Mouse (Mus musculus): ENCODE data around the gene Jag1.

Gene Jag1

DNA sequence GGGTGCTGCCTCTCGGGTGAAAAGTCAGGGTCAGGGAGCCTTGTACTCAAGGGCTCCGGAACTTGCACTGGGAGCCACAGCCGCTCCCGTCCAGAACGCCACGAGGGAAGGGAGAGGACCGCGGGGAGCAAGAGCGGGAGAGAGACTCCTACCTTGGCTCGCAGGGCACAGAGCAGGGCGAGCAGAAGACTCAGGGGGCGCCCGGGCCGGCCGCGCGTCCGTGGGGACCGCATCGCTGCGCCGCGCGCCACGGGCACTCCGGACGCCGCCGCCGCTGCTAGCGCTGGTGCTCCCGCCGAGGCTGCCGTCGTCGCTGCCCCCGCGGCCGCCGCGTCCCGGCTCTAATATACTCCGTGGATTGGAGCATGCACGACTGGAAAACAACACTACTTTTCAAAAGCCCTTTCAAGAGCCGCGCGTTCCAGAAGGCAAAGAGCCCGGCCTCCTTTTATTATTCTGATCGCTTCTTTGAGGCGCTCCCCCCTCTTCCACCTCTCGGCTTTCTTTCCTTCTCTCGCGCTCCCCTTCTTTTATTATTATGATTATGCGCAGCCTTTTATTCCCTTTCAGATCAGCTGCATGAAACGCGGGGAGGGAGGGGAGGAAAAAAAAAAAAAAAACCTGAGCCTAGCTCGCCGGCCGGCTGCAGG, at the start of gene Jag1:
Gene Jag1, minus strand, starts transcription at position 620 of the 650 bp plus-strand sequence.
- in situ Hi-C loops (cut with MboI; ENCODE audit: low pct_unique_long_range_greater_than_20kb in 1 of 2, low sequenced_read_pairs in 2 of 2, unreplicated experiment in 1 of 2) = no loop called here

DNA sequence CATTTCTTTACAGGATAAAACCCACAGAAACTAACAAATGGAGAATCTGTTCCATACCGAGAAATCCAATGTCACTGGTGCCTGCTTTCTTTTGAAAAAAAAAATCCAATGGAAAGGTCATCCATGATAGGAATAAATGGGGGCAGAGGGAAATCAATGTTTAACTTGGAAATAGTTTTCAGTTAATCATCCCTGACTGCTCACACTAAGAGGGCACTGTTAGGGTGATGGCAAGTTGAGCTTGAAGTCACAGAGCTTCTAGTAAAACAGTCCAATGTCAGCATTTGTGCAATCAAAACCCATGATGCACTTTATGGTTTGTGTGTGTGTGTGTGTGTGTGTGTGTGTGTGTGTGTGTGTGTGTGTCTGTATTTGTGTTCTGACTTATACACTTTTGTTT, 39.6 kb upstream of the Jag1 start:
- in situ Hi-C loops (cut with MboI; ENCODE audit: low pct_unique_long_range_greater_than_20kb in 1 of 2, low sequenced_read_pairs in 2 of 2, unreplicated experiment in 1 of 2) = no loop called here

DNA sequence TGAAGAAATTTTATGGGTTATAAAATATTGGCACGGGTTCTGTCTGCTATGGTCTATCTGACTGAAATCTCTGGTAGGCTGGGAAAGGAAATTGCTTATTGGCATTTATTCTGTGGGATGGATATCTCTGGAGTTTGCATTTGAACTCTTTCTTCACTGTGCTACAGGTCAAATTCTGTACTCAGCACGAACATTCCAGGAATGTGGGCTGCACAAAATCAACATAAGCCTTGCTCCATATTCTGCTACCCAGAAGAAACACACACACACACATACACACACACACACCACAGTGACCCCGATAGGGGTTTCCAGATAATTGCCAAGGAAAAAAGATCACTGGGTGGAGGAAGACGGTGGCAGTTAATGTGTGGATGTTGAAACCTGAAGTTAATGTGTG, 37.4 kb upstream of the Jag1 start:
- in situ Hi-C loops (cut with MboI; ENCODE audit: low pct_unique_long_range_greater_than_20kb in 1 of 2, low sequenced_read_pairs in 2 of 2, unreplicated experiment in 1 of 2) = no loop called here

- in situ Hi-C loops (cut with MboI; ENCODE audit: low pct_unique_long_range_greater_than_20kb in 1 of 2, low sequenced_read_pairs in 2 of 2, unreplicated experiment in 1 of 2) = no loop called here
These were observed 36.8 kb upstream of the Jag1 start for GRCm38 (mm10) chr2:137153172-137153667.

DNA sequence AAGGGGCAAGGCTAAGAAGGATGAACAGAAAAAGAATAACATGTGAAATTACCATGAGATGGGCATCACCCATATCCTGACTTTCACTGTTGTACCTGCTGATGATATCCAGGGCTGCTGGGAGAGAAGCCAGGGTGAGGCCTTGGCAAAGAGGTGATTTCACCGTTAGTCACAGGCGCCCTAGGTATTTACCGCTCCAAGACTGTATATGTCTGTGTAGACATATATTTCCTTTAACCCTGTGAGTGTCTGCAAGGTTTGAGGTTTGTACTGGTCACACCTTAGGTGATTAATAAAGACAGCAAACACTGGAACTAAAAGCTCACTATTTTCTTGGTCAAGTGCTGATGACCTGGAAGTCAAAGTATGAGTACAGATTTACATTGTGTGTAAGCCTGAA, 34.5 kb upstream of the Jag1 start:
- in situ Hi-C loops (cut with MboI; ENCODE audit: low pct_unique_long_range_greater_than_20kb in 1 of 2, low sequenced_read_pairs in 2 of 2, unreplicated experiment in 1 of 2) = no loop called here

- in situ Hi-C loops (cut with MboI; ENCODE audit: low pct_unique_long_range_greater_than_20kb in 1 of 2, low sequenced_read_pairs in 2 of 2, unreplicated experiment in 1 of 2) = no loop called here
These were observed 30.7 kb upstream of the Jag1 start for GRCm38 (mm10) chr2:137146938-137147666.

GRCm38 (mm10) chr2:137138063-137138462, 21.6 kb upstream of the Jag1 start:
- in situ Hi-C loops (cut with MboI; ENCODE audit: low pct_unique_long_range_greater_than_20kb in 1 of 2, low sequenced_read_pairs in 2 of 2, unreplicated experiment in 1 of 2) = no loop called here

DNA sequence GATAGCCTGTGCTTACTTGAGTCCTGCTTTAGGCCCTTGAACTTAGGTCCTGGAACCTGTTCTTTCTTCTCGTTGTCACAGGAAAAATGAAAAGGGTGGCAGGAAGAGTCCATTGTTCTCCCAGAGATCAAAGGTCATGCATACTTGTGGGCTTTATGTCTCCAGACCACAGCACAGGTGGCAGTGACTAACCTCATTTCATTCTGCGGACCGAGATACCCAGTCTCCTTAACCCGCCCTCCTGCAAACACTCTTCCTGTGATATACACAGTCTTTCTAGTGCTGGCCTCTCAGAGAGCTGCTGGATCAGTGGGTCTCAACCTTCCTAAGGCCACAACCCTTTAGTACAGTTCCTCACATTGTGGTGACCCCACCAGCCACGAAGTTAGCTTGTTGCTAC, 17.6 kb upstream of the Jag1 start:
- in situ Hi-C loops (cut with MboI; ENCODE audit: low pct_unique_long_range_greater_than_20kb in 1 of 2, low sequenced_read_pairs in 2 of 2, unreplicated experiment in 1 of 2) = no loop called here

- in situ Hi-C loops (cut with MboI; ENCODE audit: low pct_unique_long_range_greater_than_20kb in 1 of 2, low sequenced_read_pairs in 2 of 2, unreplicated experiment in 1 of 2) = no loop called here
These were observed 8.4 kb upstream of the Jag1 start for GRCm38 (mm10) chr2:137124861-137125260.

- in situ Hi-C loops (cut with MboI; ENCODE audit: low pct_unique_long_range_greater_than_20kb in 1 of 2, low sequenced_read_pairs in 2 of 2, unreplicated experiment in 1 of 2) = no loop called here
These were observed 862 bp upstream of the Jag1 start for GRCm38 (mm10) chr2:137117321-137117690.

DNA sequence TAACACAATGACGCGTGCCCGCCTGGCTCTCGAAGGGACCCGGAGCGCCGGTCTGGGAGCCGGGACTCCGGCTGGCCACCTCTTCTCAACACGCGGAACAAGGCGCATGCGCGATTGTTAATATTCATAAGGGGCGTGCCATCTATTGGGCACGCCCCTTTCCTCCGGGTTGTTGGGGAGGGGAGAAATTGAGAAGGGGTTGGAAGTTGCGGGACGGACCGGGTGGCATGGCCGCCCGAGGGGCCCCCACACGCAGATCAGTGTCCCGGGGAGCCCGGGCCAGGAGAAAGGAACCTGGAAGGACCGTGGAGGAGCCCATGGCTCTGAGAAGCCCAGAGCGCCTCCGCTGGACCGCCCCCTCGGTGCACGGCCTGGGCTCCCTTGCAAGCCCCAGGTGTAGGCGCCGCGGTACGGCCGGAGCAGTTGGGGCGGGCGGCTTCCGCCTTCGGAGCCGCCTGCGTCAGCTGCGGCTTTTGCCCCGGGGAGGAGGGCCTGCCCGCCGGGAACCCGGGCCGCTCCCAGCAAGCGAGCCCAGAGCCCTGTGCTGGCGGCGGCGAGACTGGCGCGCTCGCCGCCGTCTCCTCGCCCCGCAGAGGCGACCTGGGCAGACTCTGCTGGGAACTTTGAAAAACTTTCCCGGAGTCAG, 354 bp upstream of the Jag1 start:
- in situ Hi-C loops (cut with MboI; ENCODE audit: low pct_unique_long_range_greater_than_20kb in 1 of 2, low sequenced_read_pairs in 2 of 2, unreplicated experiment in 1 of 2) = no loop called here

DNA sequence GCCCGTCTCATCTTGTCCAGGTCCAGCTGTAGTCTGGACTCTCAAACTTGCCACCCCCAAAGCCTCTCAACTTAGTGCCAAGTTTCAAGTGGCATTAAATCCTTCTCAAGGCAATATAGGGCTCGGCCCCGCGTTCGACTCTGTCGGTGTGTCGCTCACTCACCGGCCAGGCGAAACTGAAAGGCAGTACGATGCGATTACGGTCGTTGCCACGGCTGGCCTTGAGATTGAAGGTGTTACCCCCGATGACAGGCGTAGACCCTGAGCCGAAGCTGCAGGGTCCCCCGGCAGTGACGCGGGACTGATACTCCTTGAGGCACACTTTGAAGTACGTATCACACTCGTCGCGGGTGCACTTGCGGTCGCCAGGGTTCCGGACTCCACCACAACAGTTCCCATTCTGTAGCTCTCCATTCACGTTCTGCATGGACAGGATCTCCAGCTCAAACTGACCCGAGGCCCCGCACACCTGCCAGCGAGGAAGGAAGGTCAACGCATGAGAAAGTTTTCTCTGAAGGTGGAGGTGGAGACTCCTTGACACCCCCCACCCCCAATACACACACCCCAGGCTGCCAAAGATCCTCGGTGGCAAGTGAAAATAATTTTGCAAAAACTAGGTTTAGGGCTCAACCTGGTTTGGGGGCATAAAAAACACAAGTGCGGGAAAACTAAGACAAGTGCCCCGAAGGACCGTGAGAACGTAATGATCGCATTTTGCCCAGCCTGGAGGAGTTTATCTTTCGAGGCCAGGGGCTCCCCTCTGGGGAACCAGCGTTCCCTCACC, 1.0 kb downstream of the Jag1 start:
- in situ Hi-C loops (cut with MboI; ENCODE audit: low pct_unique_long_range_greater_than_20kb in 1 of 2, low sequenced_read_pairs in 2 of 2, unreplicated experiment in 1 of 2) = no loop called here

DNA sequence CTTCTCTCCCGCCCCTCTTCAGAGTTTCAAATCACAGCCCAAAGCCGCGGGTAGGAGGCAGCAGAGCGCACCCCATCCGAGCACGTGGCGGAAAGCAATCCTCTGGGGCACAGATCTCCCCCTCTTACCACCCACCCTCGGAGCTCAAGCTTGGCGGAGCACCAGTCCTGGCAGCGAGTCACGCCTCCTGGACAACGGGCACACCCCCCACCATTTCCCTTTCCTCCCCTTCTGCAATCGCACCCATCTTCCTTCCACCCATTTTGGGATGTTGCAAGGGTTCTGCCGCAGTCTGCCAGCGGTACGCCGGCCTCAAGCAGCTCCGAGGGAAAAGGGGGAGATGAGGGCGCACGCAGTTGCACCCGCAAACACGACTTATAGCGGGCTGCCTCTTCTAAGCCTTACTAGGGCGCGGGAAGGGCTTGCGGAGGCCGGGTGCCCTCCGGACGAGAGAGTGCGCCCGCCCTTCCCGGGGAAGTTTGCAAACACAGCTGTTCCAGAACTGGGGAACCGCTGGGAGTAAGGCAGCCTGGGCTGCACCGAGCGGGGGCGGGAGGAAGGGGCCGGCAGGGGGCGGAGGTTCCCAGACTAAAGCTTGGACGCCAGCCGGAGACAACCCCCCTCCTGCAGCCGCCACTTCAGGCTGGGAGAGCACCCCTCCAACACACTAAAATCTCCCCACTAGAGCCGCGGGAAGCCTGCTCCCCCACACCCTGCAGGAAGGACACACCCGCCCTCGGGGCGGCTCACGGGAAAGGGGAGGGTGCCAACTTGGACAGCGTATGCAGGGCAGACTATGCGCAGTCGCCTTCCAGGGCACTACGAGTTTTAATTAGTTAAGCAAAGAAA, 2.0 kb downstream of the Jag1 start:
- in situ Hi-C loops (cut with MboI; ENCODE audit: low pct_unique_long_range_greater_than_20kb in 1 of 2, low sequenced_read_pairs in 2 of 2, unreplicated experiment in 1 of 2) = no loop called here

DNA sequence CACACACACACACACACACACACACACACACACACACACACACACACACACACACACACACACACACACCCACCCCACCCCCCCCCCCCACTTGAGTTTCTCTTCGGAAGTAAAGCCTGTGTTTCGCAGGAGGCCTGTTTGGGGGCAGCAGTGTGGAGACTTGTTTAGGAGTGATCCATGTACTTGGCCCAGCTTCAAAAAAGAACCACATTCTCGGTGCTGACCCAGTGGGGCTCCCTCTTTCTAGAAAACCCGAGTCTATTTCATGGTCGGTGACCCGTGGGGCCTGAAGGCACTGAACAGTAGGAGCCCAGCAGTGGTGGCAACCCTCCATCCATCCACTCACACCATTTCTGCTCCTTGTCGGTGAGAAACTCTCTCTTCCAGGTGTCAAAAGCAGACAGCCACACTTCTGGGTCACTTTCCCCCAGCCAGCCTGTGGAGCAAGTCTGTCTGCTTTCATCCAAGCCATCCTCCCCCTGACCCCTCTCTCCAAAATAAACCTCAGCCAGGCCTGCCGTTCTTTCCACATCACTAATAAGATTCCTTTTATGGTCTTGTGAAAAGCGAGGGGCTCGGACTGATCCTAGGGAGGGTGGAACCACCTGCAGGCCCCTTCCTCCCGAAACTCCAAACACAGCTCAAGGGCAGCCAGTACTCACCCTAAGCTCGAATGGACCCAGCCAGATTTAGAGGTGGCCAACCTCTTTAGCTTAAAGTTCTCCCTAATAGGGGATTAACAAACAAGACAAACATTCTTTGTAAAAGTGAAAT, 3.0 kb downstream of the Jag1 start:
- in situ Hi-C loops (cut with MboI; ENCODE audit: low pct_unique_long_range_greater_than_20kb in 1 of 2, low sequenced_read_pairs in 2 of 2, unreplicated experiment in 1 of 2) = no loop called here

DNA sequence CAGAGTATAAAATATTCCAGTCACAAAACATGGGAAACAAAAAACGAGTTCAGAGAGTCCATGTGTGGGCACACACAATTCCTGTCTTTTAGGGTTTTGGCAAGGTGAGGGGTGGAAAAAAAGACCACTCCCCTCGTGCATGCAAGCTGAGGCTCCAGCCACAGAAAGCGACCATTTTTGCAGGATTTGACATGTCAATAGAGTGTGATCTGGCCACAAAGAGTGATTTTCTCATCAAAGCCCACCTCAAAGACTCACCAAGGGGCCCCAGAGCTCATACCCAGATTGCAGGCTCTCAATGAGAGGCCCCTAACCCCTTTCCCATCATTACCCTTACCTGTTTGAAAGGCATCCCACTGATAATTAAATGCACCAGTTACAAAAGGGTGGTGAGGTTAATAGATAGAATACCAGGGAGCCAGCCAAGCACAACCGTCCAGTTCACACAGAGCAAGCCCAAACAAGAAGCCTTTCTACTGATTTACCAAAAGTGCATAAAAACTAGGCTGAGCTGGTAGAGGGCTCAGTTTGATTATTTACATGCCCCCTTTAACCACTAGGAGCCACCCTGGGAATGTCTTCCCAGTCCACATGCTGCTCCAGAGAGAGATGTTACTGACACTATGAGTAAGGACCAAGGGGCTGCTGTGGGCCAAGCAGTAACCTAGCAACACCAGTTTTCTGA, 6.1 kb downstream of the Jag1 start:
- in situ Hi-C loops (cut with MboI; ENCODE audit: low pct_unique_long_range_greater_than_20kb in 1 of 2, low sequenced_read_pairs in 2 of 2, unreplicated experiment in 1 of 2) = no loop called here

GRCm38 (mm10) chr2:137109321-137110213, 6.9 kb downstream of the Jag1 start:
- in situ Hi-C loops (cut with MboI; ENCODE audit: low pct_unique_long_range_greater_than_20kb in 1 of 2, low sequenced_read_pairs in 2 of 2, unreplicated experiment in 1 of 2) = no loop called here
